Mouse (Mus musculus) embryonic facial prominence, embryonic 11.5 days (tissue): ENCODE data around the gene Dnm1. TPM values are rescaled to one million over a fixed set of nuclear protein-coding genes. Genes with fewer than 3 reads are reported as not detected.
A peak's percentile ranks its signal among the peaks of the same experiment; 100 is the strongest.

Source experiments
- ATAC-seq: fragments of 200-750 bp; cut with Nextera tagmentation; replicated peaks from 2 replicates; pipeline ENCODE4 v1.8.0; 2017; ENCODE audit warnings: low read depth; ENCODE audit not compliant: insufficient number of reproducible peaks, low FRiP score, low TSS enrichment
- DNase-seq: peaks from one replicate; pipeline ENCODE4 v3.0.0-alpha.2; 2015; ENCODE audit warnings: low spot score
- H3K27ac ChIP-seq: fragments of 300-500 bp; sonication (generic); replicated peaks from 2 replicates; pipeline ENCODE4 v1.5.1; 2014; ENCODE audit warnings: mild to moderate bottlenecking, low read depth, low read length, control low read depth
- H3K27me3 ChIP-seq: fragments of 300-500 bp; sonication (generic); 2 replicates; pipeline ENCODE4 v1.6.1; 2014; ENCODE audit warnings: mild to moderate bottlenecking, low read length, moderate library complexity, mixed read lengths; ENCODE audit not compliant: control insufficient read depth, insufficient read depth
- H3K36me3 ChIP-seq: fragments of 300-500 bp; sonication (generic); replicated peaks from 2 replicates; pipeline ENCODE4 v1.6.1; 2014; ENCODE audit warnings: low read depth, mild to moderate bottlenecking, low read length, moderate library complexity, mixed read lengths; ENCODE audit not compliant: control insufficient read depth, insufficient read depth
- H3K4me1 ChIP-seq: fragments of 300-500 bp; sonication (generic); 2 replicates; pipeline ENCODE4 v1.6.1; 2014; ENCODE audit warnings: low read length, mixed read lengths; ENCODE audit not compliant: control insufficient read depth, insufficient read depth
- H3K4me2 ChIP-seq: fragments of 300-500 bp; sonication (generic); 2 replicates; pipeline ENCODE4 v1.6.1; 2014; ENCODE audit warnings: low read depth, mild to moderate bottlenecking, control low read depth, low read length, moderate library complexity
- H3K4me3 ChIP-seq: fragments of 300-500 bp; sonication (generic); 2 replicates; pipeline ENCODE4 v1.5.1; 2014; ENCODE audit warnings: low read depth, low read length, control low read depth
- H3K9ac ChIP-seq: fragments of 300-500 bp; sonication (generic); replicated peaks from 2 replicates; pipeline ENCODE4 v1.6.1; 2014; ENCODE audit warnings: mild to moderate bottlenecking, control low read depth, low read length
- H3K9me3 ChIP-seq: fragments of 300-500 bp; sonication (generic); replicated peaks from 2 replicates; pipeline ENCODE4 v1.6.1; 2016; ENCODE audit warnings: mild to moderate bottlenecking, low read length, inconsistent platforms, mixed read lengths; ENCODE audit not compliant: control insufficient read depth
- WGBS: fragments of 180-500 bp; shearing (Covaris S2); extraction: QIAGEN DNeasy Blood & Tissue Kit; methylation state at CpG from one replicate; pipeline ENCODE4 v1.1.7; 2014; 5-methylcytosine and 5-hydroxymethylcytosine counted together
- polyA plus RNA-seq: library from polyadenylated mRNA; unstranded; fragments of >200 nt; fragmentation: Nextera tagmentation; extraction: Ambion mirVana; gene quantifications from 2 replicates; pipeline ENCODE4 v1.2.1, GENCODE M21; 2014

The Dnm1 gene
- polyA plus RNA-seq, 1 experiment from 2014 or later = 31.0 TPM

DNA sequence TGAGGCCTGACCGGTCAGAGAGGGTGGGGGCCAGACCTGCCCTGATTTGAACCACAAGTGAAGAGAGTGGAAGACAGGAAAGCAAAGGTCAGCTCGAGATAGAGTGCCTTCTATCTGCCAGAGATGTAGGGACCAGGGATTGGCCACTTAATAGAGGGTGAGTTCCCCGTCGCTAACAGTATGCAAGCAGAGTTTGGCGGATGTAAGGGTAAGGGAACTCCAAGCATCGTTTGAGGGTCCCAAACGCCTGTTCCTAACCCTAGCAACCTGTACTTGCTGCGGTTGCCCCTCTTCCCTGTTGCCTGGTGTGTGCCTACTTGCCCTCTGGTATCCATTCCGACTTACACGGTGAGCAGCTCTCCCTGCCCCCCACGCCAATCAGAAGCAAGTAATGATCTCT is 32.4 kb downstream of the Dnm1 start:
- peaks cover 18% of the 10 kb centered on the region for H3K4me1 ChIP-seq
- DNase-seq (no peak), ATAC-seq (no peak)
- H3K4me3 ChIP-seq = no peak overlapping the region
- H3K27ac ChIP-seq = peak overlapping the region; percentile 100
- H3K9ac ChIP-seq = no peak overlapping the region
- no peak overlapping the region for H3K4me2 ChIP-seq
- WGBS = 42% methylated on average over 11 of the region's 11 CpGs
- H3K27me3 ChIP-seq = no peaks in the 10 kb centered on the region
- H3K9me3 ChIP-seq = no peaks in the 10 kb centered on the region
- no peaks in the 10 kb centered on the region for H3K36me3 ChIP-seq

- 18% methylated on average over 9 of the region's 9 CpGs for WGBS
- Histone ChIP-seq H3K27me3 (no peaks in the 10 kb centered on the region), H3K4me3 (no peak overlapping the region), H3K36me3 (no peaks in the 10 kb centered on the region), H3K9me3 (no peaks in the 10 kb centered on the region), H3K27ac (peak overlapping the region; percentile 100), H3K4me1 (peaks cover 19% of the 10 kb centered on the region), H3K9ac (peak overlapping the region; percentile 32; the same call in 1 of the 2 replicates), H3K4me2 (peak overlapping the region; percentile 27)
- DNase-seq (peak; percentile 92), ATAC-seq (peak; percentile 44)
Observed at GRCm38 (mm10) chr2:32319586-32320580, 33.3 kb downstream of the Dnm1 start.

DNA sequence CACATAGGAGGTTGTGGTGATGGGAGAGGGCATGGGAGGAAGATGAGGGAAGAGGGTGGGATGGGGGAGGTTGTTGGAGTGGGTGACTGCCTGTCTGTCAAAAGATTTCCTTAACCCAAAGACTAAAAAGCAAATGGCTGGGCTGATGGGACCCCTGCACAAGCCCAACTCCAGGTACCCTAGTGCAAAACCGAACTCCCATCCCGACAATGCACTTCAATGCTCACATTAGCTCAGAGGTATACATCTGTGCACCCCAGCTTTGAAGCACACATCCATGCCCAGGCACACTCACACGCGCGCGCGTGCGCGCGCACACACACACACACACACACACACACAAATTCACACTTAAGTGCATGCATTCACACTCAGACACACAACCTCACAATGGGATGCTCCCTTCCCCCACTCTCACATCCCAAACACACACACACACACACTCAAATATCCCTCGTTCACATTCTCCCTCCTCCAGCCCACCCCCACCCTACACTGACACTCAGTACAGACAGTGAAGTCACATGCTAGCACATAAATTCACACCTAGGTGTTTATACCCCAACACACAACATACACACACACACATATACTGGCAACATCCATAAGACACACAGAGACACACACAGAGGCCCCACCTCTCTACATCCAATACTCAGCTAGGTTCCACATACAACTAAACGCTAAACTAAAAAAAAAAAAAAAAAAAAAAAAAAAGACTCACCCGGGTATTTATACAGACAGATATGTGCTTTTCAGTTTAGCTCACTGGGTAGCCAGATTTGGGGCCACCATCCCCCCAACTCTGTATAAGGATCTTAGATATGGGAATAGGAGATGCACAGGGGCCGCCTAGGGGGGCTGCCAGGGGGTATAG is 34.2 kb downstream of the Dnm1 start:
- Histone ChIP-seq H3K9me3 (no peaks in the 10 kb centered on the region), H3K4me3 (peak overlapping the region; percentile 56), H3K4me2 (peak overlapping the region; percentile 84), H3K27ac (peak overlapping the region; percentile 100), H3K36me3 (no peaks in the 10 kb centered on the region), H3K27me3 (no peaks in the 10 kb centered on the region), H3K4me1 (peaks cover 21% of the 10 kb centered on the region), H3K9ac (peak overlapping the region; percentile 92)
- DNase-seq (peak; percentile 49), ATAC-seq (no peak)
- 46% methylated on average over 14 of the region's 14 CpGs for WGBS

DNA sequence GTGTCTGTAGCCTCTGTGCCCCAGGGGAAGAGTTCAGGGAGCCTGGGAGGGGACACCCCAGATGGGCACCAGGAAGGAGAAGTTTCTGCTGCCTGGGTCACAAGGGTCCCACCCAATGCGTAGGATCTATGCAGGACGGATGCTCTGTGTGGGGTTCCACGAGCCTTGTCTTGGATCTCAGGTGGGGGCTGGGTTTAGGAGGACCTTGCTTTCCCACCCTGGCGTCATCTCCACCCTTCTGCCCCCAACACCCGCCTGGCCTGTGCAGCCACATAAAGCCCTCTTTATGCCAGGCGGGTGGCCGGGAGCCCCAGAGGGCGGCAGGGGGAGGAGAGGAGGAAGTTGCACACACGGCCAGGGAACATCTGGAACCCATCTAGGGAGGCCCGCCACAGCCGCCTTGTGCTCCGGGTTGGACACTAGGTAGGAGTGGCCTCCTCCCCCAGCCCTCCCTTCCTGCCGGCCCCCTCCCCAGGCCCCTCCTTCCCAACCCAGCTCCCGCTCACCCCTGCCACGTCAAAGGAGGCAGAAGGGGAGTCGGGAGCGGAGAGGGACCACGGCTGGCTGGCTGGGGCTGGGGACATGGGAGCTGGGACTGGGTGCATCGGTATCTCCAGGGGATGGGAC is 35.2 kb downstream of the Dnm1 start:
- peak overlapping the region; percentile 92 for H3K9ac ChIP-seq
- peak; percentile 98 for DNase-seq
- H3K4me2 ChIP-seq = peak overlapping the region; percentile 84
- H3K4me1 ChIP-seq = peaks cover 21% of the 10 kb centered on the region
- H3K27me3 ChIP-seq = no peaks in the 10 kb centered on the region
- peak overlapping the region; percentile 100 for H3K27ac ChIP-seq
- ATAC-seq = peak; percentile 72
- H3K4me3 ChIP-seq = peak overlapping the region; percentile 56
- no peaks in the 10 kb centered on the region for H3K36me3 ChIP-seq
- 2% methylated on average over 16 of the region's 19 CpGs for WGBS
- no peaks in the 10 kb centered on the region for H3K9me3 ChIP-seq

DNA sequence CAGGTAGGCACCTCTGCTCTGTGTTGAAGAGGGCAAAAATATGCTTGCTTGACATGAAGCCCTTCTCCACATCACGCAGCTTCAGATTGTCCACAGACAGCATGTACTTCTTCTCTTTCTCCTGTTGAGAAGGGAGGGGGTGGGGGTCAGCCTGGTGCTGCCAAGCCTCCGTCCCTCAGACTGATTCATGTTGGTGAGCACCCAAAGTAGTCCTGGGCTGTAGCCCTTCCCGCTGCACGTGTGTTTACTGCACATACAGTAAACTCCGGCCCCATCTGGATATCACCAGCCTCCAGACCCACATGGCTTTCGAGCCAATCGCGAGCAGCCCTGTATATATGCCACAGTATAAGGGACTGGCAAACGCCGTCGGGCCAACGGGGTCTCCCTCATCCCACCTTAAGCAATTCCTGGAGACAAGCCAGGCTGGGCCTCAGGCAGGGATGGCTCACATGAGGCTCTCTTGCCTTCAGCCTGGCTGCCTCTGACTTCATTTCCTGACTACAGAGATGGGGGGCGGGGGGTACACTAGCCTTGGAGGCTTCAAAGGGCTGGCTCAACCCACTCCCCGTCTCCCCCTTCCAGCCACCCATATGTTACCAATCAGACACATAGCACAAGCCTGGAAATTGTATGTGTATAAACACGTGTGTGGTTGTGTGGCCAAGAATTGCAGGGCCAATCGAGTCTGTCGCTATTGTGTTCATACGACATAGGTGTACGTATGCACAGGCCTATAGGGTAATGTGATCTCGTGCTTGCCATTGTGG is 36.1 kb downstream of the Dnm1 start:
- 27% methylated on average over 20 of the region's 20 CpGs for WGBS
- Histone ChIP-seq H3K4me2 (peak overlapping the region; percentile 84), H3K36me3 (no peaks in the 10 kb centered on the region), H3K27me3 (no peaks in the 10 kb centered on the region), H3K9me3 (no peaks in the 10 kb centered on the region), H3K9ac (peak overlapping the region; percentile 32), H3K4me3 (0 out of 2 replicates have a peak overlapping the region, but pooled peaks have one; percentile 5), H3K4me1 (peaks cover 21% of the 10 kb centered on the region), H3K27ac (peak overlapping the region; percentile 100)
- DNase-seq (peak; percentile 94), ATAC-seq (peak; percentile 51)

DNA sequence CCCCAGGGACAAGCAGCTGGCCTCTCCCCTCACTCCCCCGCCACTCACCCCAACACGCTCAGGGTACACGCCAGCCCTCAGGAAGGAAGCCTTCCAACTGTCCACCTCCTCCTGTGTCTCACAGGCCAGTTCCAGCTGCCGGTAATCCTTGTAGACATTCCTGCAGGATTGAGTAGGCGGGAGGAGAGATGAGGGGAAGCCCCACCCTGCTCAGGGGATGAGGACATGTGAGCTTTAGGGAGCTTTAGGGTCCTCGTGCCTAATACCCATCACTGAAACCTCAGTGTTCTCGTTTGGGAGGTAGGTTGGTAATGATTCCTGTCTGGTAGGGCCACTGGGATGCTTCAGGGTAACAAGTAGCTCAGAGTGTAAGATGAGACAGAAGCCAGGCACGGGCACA is 37.4 kb downstream of the Dnm1 start:
- Histone ChIP-seq H3K4me3 (no peak overlapping the region), H3K27ac (peak overlapping the region; percentile 100), H3K27me3 (no peaks in the 10 kb centered on the region)

GRCm38 (mm10) chr2:32314831-32315230 is 38.3 kb downstream of the Dnm1 start:
- Histone ChIP-seq H3K4me3 (no peak overlapping the region), H3K27me3 (no peaks in the 10 kb centered on the region), H3K4me2 (no peak overlapping the region), H3K9ac (peak overlapping the region; percentile 13; the same call in 1 of the 2 replicates), H3K27ac (peak overlapping the region; percentile 100), H3K4me1 (peaks cover 20% of the 10 kb centered on the region), H3K36me3 (no peaks in the 10 kb centered on the region), H3K9me3 (no peaks in the 10 kb centered on the region)
- WGBS = 90% methylated on average over 14 of the region's 14 CpGs
- ATAC-seq = no peak
- no peak for DNase-seq

More for the DNA sequence above, 37.4 kb downstream of the Dnm1 start:
- DNase-seq = peak; percentile 64
- Histone ChIP-seq H3K36me3 (no peaks in the 10 kb centered on the region), H3K9me3 (no peaks in the 10 kb centered on the region), H3K4me2 (peak overlapping the region; percentile 17; the same call in 1 of the 2 replicates), H3K4me1 (peaks cover 24% of the 10 kb centered on the region), H3K9ac (peak overlapping the region; percentile 44)
- WGBS = 2% methylated on average over 8 of the region's 8 CpGs
- ATAC-seq = no peak
